Mouse (Mus musculus) brain, adult 2 months (tissue): ENCODE measurements around the gene Stim1.

Experiments
- DNase-seq: peaks from one replicate; pipeline ENCODE4 v3.0.0; 2011; ENCODE audit warnings: low read depth, low spot score

The Stim1 gene

DNA sequence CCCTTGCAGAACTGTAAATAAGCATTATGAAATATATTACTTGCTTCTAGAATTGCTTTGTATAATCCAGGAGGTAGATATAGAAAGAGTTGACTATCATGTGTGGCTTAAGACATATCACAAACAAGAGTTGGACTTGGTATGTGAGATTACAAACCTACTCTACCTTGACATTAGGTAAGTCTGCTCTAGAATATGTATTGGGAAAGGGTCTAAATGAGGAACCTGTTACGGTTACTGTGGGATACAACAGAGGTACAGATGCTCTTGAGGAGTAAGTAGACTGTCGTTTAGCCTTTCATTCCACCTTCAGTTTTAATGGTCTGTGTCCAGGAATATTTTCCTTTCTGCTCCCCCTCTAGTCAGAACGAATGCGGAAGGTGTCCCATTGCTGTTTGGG is 34.9 kb downstream of the Stim1 start:
- DNase-seq, result no peak

DNA sequence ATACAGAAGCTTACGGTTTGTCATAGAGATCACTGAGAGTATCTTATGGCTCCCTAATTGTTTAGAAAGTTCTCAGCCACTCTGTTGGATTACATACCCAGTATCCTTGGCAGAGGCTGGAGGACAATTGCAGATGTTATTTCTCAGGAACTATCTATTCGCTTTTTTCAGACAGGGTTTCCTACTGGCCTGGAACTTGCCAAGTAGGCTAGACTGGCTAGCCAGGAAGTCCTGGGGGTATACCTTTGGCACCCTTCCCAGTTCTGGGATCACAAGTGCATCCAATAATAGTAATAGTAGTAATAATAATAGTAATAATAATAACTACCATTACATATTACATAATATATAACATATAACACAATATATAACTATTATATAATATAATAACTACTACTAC is 38.0 kb downstream of the Stim1 start:
- DNase-seq, result no peak

DNA sequence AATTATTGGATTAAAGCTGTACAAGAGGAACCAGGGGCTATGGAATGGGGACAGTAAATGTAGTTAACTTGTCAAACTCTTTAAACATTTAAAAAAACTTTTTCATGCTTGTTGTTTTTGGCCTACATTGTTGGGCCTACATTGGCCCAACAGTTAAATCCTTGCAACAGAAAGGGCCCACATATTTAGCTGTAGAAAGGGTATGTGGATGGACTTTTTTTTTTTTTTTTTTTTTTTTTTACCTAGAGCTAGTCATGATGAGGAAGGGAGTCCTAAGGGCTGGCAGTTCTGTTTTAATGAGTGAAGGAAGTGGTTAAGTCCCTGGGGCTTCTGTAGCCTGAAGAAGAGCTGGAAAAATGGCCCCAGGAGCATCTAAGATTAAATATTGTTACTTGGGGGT is 42.7 kb downstream of the Stim1 start:
- DNase-seq, result no peak

DNA sequence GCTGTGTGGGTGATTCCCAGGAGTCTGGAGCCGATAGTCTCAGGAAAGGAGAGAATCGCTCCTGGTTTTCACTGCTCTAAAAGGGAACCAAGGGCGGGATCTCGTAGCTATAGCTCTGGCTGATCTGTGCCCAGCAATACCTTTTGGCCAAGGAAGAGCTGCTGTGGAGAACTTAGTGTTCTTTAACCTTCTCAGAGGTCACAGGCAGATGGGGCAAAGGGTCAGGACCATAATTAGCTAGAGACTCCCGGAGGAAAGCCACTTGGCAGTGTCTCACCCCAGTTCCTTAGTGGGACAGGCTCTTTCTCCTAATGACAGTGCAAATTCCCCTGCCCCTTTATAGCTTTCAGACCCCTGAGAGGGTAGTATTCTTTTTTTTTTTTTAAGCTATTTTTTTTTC is 43.2 kb downstream of the Stim1 start:
- DNase-seq, result no peak

DNA sequence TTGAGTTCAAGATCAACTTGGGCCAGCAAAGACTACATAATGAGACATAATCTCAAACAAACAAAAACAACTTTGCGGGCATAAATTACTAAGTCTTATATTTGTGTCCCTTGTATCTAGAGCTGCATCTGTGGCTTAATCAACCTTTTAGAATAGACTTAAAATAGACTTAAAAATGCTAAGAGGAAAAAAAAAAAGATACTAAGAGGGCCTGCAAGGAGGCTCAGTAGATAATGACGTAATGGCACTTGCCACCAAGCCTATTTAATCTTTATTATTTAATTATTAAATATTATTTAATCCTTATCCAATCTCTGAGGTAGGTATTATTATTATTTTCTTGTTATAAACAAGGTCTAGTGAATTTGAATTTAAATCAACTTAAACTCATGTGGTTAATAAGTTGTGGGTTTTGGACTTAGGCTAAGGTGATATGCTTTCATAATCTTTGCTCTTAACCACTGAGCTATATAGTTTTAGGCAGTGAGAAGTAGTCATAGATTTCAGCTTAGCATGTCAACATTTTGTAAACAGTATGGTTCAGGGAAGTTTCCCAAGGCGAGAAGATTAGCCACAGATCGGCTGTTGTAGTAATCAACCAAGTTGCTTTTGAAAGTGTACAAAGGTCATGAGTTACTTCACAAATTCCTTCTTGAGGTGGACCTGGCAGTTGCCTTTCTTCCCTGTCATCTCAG is 45.4 kb downstream of the Stim1 start:
- DNase-seq, result no peak

DNA sequence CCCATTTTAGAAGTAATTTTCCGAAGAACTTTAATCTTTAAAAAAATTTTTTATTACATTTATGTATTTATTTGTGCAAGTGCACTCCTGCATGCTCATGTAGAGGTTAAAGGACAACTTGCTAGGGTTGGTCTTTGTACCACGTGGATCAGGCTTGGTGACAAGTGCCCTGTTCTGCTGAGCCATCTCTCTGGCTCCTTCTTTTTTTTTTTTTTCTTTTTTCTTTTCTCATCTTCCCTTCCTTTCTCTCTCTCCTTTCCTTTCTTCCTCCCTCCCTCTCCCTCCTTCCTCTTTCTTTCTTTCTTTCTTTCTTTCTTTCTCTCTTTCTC is 45.9 kb downstream of the Stim1 start:
- no peak for DNase-seq

DNA sequence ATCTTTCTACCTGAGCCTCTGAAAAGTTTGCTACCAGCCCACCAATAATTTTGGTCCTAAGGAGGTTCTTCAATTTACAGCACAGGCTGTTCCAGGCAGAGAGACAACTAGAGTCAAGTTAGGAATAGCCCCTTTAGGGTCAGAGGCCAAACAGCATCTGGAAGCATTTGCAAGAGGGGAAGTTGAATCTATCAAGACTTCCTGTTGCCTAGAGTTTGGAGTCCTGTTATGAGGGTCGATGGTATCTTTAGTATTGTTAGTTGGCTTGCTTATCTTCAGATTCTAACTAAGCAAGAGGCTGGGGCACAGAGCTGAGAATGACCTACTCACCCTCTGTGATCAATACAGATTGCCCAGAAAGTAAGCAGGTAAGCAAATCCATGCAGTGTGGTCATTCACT is 46.5 kb downstream of the Stim1 start:
- no peak for DNase-seq

DNA sequence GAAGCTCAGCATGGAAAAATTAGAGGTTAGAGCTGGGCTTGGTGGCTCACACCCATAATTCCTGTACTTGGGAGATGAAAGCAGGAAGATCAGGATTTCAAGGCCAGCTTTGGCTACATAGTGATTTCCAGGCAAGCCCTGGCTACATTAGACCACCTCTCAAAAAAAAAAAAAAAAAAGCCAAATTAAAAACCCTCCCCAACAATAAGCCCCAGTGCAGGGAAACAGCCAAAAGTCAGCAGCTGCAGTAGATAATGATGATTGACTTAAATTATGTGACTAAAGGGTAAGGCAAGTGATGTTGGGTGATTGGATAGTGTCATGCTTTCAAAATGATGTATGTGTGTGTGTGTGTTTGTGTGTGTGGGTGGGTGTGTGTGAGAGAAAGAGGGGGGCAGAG is 47.3 kb downstream of the Stim1 start:
- DNase-seq, result no peak

DNA sequence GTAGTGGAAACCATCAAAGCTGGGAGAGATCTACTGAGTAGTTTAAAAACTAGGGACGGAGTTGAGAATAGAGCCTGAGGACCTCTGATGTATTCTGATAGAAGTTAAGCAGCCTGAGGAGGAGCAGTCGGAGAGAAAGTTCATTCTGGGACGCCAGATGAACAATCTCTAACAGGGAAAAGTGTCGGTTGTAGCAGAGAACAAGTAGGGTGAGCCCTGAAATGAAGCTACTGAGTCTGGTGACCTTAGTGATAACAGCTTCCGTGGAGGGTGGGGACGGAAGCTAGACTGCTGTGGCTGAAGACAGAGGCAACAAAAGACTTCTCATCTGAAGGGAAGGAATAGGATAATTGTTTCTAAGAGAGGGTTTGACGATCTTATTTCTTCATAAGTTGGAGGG is 47.8 kb downstream of the Stim1 start:
- DNase-seq, result no peak

DNA sequence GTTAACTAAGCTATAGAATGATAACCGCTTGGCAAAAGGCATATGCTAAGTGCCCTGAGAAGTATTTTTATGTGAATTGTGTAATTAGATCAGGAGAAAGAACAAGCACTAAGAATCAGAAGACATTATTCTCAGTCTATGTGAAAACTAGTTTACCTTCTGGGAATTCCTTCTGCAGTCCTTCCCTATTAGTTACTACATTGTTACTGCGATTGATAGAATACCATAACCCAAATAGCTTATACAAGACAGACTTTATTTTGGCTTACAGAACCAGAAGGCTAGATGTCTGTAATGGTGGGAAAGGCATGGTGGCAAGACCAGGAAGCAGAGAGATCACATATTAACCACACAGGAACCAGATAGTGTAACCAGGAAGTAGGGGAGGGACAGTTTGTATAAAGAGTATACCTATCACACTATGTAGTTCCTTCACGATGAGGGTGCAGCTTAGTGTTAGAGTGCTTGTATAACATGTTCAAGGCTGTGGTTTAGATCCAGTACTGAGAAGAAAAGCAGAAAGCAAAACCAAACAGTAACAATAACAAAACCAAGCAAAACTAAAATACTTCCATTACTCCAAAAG is 50.1 kb downstream of the Stim1 start:
- DNase-seq, result no peak

DNA sequence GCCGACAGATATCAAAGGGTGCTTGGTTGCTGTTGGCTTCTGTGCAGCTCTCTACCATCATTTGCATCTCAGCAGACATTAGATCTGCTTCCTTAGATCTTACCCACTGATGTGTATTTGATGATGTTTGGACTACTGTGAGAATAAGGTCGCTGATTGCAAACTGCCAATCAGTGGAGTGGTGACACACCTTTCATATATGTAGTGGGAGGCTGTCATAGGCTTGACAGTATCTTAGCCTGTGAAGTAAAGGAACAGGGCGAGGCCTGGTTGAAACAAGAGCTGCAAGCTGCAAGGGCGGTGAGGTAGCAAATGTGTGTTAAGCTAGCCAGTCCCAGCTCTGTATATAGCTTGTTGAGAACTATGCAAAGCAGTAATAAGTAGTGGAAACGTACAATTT is 54.5 kb downstream of the Stim1 start:
- no peak for DNase-seq

DNA sequence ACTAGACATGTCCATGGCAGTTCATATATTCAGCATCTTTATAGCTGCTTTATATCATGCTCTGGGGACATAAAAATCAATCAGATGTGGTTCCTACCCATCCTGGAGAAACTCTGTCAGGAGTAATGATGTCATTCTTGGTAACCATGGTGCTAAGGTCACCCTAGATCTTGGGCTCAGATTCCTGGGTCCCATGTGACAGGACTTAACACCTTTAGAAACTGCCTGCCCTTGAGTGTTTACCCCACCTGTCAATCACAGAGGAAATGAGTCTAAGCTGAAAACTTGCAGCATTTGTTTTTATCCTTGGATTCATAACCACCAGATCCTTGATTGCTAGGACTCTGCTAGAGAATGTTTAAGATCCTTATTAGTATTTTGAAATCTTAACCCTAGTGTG is 58.7 kb downstream of the Stim1 start:
- DNase-seq, result no peak

DNA sequence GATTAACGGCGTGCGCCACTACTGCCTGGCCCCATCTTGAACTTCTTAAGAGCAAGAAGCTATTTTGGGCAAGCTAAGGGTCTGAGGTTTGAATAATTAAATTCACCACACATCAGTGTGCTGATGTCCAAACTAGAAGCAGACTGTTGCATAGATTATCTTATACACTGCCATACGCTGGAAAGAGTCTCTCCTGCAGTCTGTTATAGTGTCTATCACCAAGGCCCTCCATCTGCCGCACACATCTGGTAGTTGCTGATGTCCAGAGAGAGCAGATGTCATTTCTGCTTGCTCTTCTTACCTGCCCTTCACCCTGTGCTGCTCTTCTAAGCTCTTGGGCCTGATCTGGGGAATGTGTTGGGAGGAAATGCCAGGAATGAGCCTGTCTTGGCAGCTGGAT is 62.7 kb downstream of the Stim1 start:
- DNase-seq, result peak; percentile 21

DNA sequence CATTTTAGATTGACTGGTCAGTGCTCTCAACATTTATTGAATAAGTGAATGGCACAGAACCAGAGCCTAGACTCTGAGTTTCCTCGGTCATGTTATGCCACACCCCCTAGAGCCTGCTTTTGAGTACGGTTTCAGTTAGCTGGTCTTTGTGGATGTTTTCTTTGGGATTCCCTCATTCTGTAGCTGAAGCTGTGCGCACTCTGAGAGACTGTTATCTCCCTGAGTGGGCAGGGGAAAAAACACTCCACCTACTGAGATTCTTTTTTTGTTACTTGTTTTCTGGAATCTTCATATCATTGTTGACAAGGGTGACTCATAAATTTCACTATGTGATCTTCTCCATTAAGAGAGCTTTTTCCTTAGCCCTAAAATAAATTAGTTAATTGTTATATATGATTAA is 63.9 kb downstream of the Stim1 start:
- peak; percentile 63 for DNase-seq

DNA sequence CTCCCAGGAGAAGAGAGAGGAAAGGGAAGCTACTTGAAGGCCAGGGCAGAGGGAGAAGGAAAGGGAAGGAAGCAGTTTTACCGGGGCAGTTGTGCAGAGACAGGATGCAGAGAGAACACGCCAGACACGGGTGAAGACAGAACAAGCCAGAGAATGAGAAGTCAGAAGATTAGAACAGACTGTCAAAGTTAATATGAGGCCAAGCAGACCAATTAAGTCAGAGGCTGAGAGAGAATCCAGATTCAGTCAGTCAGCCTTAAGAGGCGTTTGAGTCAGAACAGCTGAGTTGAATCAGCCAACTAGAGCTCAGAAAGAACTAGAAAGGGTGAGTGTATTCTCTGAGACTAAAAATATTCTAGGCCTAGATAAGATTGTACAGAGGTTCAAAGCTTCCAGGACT is 66.1 kb downstream of the Stim1 start:
- peak; percentile 32 for DNase-seq

DNA sequence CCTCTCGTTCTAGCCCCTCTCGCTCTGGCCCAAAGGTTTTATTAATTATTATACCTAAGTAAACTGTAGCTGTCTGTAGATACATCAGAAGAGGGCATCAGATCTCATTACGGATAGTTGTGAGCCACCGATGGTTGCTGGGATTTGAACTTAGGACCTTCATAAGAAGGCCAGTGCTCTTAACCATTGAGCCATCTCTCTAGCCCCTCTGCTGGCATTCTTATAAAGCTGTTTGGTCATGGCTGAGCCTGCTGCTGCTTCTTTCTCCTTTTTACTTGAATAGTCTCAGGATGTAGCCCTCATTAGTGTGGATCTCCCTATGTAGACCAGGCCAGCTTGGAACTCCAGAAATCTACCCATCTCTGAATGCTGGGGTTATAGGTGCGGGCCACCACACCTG is 69.7 kb downstream of the Stim1 start:
- DNase-seq, result no peak

DNA sequence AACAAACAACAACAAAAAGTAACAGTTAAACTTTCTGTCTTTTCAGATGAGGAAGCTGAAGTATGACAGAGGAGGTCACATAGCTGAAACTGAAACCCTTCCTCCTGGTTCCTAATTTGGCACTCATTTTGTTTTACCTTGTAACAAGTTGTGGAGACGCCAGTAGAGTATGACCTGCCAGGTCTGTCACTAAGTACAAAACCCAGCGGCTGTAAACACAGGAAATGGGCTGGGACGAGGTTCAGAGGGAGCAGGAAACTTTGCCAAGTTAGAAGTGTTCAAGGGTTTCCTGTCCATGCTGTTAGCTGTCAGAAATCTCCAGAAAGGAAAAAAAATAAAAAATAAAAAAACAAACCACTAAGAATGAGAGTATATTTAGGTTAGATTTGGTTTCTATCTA is 70.3 kb downstream of the Stim1 start:
- peak; percentile 57 for DNase-seq

DNA sequence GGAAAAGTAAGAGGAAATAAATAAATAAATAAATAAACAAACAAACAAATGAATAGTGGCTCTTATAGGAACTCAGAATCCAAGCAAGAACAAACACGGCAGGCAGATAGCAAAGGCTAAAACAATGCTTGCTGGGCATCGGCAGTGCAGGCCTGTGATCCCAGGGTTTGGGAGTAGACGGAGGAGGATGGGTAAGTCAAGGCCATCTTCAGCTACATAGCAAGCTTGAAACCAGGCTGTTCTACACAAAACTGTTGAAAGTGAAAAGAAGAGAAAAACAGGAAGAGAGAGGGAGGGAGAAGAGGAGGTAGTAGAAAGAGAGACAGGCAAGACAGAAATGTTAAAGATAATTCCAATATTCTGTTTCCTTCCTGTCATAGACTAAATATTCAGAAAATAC is 71.3 kb downstream of the Stim1 start:
- DNase-seq, result no peak

DNA sequence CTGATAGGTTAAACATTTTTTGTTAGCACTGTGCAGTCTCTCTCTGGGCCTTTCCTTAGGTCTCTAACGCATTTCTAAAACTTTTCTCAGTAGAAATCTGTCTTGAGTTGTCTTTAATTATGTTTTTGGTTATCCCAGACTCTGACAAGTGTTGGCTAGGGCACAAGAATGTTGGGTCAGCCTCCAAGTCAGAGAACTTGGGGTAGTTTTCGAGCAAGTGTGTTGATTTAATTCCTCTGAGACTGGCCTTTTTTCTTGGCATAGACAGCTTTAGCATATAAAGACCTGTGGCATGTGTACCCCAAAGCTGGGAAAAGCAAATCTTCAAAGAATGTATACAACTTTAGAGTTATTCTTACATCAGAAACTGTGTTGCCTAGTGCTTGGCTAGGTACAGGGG is 78.3 kb downstream of the Stim1 start:
- DNase-seq, result no peak

DNA sequence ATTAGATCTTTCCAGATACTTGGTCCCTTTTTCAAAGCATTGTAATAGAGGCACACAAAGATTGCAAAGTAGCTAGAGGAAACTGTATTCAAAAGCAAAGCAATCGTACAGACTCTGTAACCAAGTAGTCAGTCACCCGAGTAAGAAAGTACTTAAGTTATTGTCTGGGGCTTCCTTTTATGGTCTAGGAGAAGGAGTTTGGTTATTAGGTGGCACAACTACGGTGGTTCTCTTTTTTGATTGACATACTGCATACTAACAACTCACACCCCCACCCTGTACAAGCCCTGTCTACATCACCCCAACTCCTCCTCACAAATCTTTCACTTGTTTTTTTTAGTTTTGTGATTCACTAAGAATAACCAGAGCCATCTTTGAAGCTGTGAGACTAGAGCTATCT is 79.7 kb downstream of the Stim1 start:
- DNase-seq, result no peak

DNA sequence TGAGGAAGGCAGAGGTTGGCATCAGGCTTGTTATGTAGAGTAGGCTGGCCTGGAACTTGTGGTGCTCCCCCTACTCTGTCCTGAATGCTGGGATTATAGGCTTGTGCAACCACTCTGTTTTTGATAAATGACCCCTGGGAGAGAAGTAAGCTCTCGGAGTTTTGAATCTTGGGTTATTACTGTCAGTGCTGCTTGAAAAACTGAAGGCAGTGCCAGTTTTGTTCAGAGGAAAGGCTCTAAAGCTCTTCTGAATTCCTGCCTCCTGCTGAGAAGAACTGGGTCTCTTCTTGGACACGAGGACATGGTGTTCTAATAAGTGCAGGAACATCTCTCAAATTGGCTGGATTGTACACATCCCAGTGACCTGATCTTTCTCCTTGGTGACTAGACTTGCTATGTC is 81.1 kb downstream of the Stim1 start:
- DNase-seq, result no peak

DNA sequence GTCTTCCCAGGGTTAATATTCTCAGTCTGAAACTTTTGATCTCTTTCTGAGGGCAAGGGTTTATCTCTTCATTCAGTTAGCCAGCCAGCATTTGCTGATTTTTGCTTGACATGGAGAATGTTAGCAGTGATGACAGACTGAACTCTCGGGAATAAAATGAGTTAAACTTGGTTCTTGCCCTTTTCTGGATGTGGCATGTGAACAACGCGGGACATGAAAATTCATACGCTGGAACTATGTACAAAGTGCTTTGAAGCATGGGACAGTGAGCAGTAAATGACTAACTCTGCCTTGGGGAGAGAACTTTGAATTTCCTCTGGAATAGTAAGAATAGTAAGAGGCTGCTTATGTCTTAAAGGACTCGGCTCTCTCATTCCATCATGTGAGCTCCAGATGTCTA is 81.6 kb downstream of the Stim1 start:
- DNase-seq, result no peak

DNA sequence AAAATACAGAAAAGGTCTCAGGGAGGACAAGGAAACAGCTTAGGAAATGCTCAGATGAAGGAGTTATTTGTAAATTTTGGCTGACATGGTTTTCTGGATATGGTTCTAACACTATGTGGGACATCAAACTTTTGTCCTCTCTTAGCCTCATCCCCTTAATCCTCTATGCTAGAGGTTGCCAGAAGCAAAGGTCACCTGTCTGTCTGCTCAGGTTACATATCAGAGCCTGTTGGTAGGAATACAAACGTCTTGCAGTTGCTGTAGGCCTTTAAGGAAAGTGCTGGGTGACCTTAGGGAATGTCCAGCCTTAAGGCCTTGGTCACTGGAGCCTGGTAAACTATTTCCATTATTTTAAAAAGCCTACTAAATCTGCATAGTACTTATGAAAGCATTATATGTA is 85.8 kb downstream of the Stim1 start:
- DNase-seq, result no peak

DNA sequence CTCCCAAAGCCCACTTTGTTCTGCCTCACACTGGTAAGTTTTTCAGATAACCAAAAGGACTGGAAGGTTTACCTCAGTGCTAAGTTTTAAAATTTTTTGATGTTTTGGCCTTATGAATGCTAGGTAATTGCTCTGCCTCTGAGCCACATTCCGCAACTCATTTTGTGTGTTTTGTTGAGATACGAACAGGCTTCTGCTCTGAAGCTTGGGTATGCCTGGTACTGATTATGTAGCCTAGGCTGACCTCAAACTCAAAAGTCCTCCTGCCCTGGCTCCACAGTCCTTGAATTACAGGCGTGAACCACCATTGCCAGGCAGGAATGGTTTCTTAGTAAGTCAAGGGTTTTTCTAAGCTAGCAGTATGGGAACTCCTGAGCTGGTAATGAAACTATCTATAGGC is 90.5 kb downstream of the Stim1 start:
- DNase-seq, result no peak
